Mouse (Mus musculus) olfactory bulb, adult 2 months (tissue): ENCODE results near the gene Tox2.

ENCODE experiments used
- CTCF ChIP-seq: fragments of 200-500 bp; IDR thresholded peaks from 2 replicates; pipeline ENCODE4 v1.5.1; 2012; ENCODE audit warnings: low read depth, mild to moderate bottlenecking, low read length, moderate library complexity; ENCODE audit not compliant: insufficient read depth
- POLR2A ChIP-seq: fragments of 200-500 bp; IDR thresholded peaks from 2 replicates; pipeline ENCODE4 v1.6.1; 2012; ENCODE audit warnings: mild to moderate bottlenecking, low read depth, low read length, moderate library complexity; ENCODE audit not compliant: insufficient read depth

DNA sequence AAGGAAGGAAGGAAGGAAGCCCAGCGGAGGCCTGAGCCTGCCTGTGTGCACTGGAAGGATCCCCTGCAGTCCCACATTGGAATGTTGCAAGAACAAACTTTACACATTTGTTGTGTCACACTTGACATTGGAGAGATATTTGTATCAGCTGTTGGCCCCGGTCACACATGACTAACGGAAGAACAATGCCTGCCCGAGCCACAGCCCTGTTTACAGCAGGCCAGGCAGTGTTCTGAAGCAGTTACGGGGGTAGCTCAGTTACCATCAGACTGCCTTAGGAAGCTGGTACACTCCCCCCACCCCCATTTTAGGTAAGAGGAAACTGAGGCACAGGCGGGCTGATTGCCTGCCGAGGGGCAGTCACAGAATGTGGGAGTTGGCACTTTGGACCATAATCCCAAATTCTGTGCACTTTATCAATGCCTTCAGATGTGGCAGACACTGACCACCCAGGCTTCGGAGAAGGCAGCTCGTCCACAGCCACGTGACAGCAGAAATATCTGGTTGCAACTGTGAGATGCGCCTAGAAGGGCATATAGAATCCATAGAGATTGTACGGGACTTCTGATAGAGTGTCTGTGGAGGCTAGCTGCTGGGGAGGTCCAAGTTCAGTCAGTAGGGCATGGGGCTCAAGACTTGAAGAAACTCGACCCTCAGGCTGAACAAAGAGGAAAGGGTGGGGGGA is 142.2 kb downstream of the Tox2 start:
- TF ChIP-seq CTCF (no peak), POLR2A (no peak)
